Mouse (Mus musculus) ES-Bruce4 (cell line): ENCODE data around the gene Mark3. TPM values are rescaled to one million over a fixed set of nuclear protein-coding genes. Genes with fewer than 3 reads are reported as not detected.
A peak's percentile ranks its signal among the peaks of the same experiment; 100 is the strongest.

Source experiments
- H3K27ac ChIP-seq: 2 replicates; pipeline ENCODE4 v1.5.1; 2012; ENCODE audit warnings: low read length, inconsistent platforms; ENCODE audit not compliant: insufficient read depth
- H3K27me3 ChIP-seq: 2 replicates; pipeline ENCODE4 v1.6.1; 2012; ENCODE audit warnings: mild to moderate bottlenecking, low read length, inconsistent platforms; ENCODE audit not compliant: control insufficient read depth, poor library complexity, insufficient read depth, severe bottlenecking
- H3K36me3 ChIP-seq: 2 replicates; pipeline ENCODE4 v1.6.1; 2012; ENCODE audit warnings: inconsistent platforms, mild to moderate bottlenecking, low read length, moderate library complexity; ENCODE audit not compliant: control insufficient read depth, poor library complexity, insufficient read depth, severe bottlenecking
- H3K4me1 ChIP-seq: one replicate; pipeline ENCODE4 v1.8.1; 2011; ENCODE audit warnings: low read length; ENCODE audit not compliant: control insufficient read depth, insufficient read depth
- H3K4me3 ChIP-seq: 2 replicates; pipeline ENCODE4 v1.5.1; 2011; ENCODE audit warnings: low read depth, mild to moderate bottlenecking, low read length
- H3K9ac ChIP-seq: 2 replicates; pipeline ENCODE4 v1.6.1; 2012; ENCODE audit warnings: low read depth, mild to moderate bottlenecking, inconsistent platforms; ENCODE audit not compliant: poor library complexity, severe bottlenecking
- H3K9me3 ChIP-seq: replicated peaks from 2 replicates; pipeline ENCODE4 v1.6.1; 2012; ENCODE audit warnings: mild to moderate bottlenecking, low read length, inconsistent platforms; ENCODE audit not compliant: control insufficient read depth, poor library complexity, insufficient read depth, severe bottlenecking
- CTCF ChIP-seq: IDR thresholded peaks from one replicate; pipeline ENCODE4 v1.8.1; 2011; ENCODE audit warnings: low read depth, low read length
- EP300 ChIP-seq: IDR thresholded peaks from 2 replicates; pipeline ENCODE4 v1.6.1; 2011; ENCODE audit warnings: low read depth, low read length; ENCODE audit not compliant: insufficient read depth
- POLR2A ChIP-seq: IDR thresholded peaks from one replicate; pipeline ENCODE4 v1.8.1; 2011; ENCODE audit warnings: low read length; ENCODE audit not compliant: insufficient read depth
- polyA plus RNA-seq: library from polyadenylated mRNA; stranded (reverse); fragments of >200 nt; gene quantifications from 2 replicates; pipeline ENCODE4 v1.2.4, GENCODE M21; 2011; ENCODE audit warnings: low read depth; ENCODE audit not compliant: missing spikeins, insufficient read depth, insufficient read length

The Mark3 gene
- polyA plus RNA-seq, 1 experiment: 90.2 TPM

DNA sequence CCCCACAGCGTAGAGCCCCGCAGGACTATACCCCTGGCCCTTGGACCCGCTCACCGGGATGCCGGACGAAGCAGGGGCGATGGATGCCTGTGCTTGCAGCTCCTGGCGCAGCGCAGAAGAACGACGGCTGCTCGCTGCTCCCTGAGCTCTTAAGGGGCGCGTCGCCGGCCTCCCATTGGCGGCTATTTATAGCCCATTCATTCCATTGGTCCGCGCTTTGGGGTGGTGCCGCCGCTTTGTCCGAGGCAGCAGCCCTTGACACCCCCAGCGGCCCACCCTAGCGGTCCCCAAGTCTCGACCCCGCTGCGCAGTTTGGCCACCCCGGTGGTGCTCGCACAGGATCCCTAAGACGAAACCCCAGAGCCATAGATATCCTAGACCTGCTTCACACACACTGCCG lies 97.9 kb downstream of the Mark3 start, which contains the start of gene Ckb:
Gene Ckb, minus strand, starts transcription at position 163 of the 400 bp plus-strand sequence.
- Histone ChIP-seq H3K9ac (peak within 1 kb of the TSS; percentile 64), H3K4me3 (peak within 1 kb of the TSS; percentile 68), H3K27me3 (no peaks in the 10 kb centered on the region), H3K36me3 (no peaks in the 10 kb centered on the region), H3K27ac (no peak within 1 kb of the TSS), H3K9me3 (no peaks in the 10 kb centered on the region), H3K4me1 (peaks cover 4% of the 10 kb centered on the region)
- TF ChIP-seq POLR2A (peak; percentile 91), CTCF (no peak), EP300 (0 out of 2 replicates have a peak, but pooled peaks have one; percentile 33)

DNA sequence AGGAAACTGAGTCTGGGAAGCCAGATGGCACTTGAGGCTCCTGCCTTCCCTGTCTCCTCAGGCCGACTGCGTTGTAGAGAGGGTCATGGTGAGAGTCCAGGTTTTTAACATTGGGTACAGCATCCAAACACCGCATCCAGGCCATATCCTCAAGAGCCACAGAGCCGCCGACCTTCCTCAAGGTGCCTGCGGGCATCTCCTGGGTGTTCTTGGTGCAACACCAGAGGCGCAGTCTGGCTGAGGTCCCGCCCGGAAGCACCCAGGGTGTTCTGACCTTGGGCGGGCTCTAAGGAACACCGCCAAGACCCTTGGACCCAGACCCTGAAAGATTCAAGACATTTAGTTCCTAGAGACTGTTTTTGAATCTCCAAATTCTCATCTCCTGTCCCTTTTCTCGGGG lies 98.3 kb downstream of the Mark3 start:
- Histone ChIP-seq H3K27ac (no peak overlapping the region), H3K9me3 (no peaks in the 10 kb centered on the region), H3K36me3 (no peaks in the 10 kb centered on the region), H3K4me1 (peaks cover 6% of the 10 kb centered on the region), H3K27me3 (no peaks in the 10 kb centered on the region), H3K9ac (no peak overlapping the region), H3K4me3 (peak overlapping the region; percentile 54)
- TF ChIP-seq CTCF (no peak), EP300 (no peak), POLR2A (no peak)

DNA sequence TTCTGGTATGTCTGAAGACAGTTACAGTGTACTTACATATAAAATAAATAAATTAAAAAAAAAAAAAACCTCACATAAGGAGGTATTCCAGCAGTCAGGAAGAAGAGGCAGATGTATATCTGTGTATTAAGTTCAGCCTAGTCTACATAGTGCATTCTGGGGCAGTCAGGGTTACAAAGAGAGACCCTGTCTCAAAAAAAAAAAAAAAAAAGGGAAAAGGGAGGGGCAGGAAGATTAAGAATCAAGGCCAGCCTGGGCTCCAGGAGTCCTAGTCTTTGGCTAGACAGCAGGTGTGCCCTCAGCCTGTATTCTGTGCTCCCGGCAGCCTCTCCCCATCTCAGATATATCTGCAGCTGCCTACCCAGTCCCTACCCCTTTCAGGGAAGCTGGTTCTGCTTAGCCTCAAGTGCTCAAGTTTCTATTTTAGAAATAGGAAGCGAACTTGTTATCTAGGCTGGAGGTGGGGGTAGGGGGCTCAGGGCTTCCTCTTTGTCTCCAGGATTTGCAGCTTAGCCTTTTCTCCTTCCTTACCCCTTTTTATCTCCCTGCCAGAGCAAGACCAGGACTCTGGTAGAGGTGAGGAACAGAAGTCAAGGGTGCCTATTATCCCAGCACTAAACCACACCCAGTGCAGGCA lies 100.6 kb downstream of the Mark3 start:
- no peak overlapping the region for H3K4me3 ChIP-seq
- no peaks in the 10 kb centered on the region for H3K27me3 ChIP-seq
- H3K9ac ChIP-seq: no peak overlapping the region
- TF ChIP-seq POLR2A: no peak
- TF ChIP-seq EP300: no peak
- no peak for TF ChIP-seq CTCF
- H3K9me3 ChIP-seq: no peaks in the 10 kb centered on the region
- H3K27ac ChIP-seq: no peak overlapping the region
- H3K4me1 ChIP-seq: peaks cover 4% of the 10 kb centered on the region
- H3K36me3 ChIP-seq: no peaks in the 10 kb centered on the region

DNA sequence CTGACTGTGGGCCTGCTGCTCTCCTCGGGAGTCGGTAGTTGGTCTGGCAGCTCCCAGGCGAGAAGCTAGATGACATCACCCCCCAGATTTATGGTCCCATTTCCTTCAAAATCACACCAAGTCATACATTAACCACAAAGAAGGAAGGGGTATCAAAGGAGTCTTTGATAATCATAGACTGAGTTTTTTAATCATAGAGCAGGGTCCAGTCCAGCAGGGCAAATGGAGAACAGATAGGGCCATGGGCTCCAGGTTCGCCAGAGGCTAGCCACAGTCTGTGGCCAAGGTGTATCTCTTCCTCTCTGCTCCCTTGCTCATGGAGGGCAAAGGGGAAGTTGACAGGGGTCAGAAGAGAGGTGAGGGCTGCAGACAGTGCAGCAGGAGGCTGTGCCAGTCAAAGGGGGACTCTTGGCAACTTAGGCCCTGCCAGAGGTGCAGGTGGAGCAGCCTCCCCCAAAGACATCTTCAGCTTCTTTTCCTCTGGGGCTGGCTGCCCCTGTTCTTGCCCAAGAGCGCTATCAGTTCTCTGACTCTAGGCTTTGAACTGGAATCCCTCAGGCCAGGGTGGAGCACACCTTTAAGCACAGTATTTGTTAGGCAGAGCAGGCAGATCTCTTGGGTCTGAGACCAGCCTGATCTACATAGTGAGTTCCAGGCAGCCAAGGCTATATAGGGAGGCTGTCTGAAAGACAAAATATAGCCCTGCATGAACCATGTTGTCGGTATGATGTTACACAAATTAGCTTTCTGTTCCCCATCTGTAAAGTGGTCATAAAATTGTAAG lies 101.7 kb downstream of the Mark3 start:
- no peak overlapping the region for H3K4me3 ChIP-seq
- H3K9me3 ChIP-seq: no peaks in the 10 kb centered on the region
- TF ChIP-seq CTCF (no peak), POLR2A (no peak), EP300 (no peak)
- no peaks in the 10 kb centered on the region for H3K36me3 ChIP-seq
- no peaks in the 10 kb centered on the region for H3K27me3 ChIP-seq
- H3K9ac ChIP-seq: no peak overlapping the region
- H3K4me1 ChIP-seq: peaks cover 4% of the 10 kb centered on the region
- H3K27ac ChIP-seq: no peak overlapping the region

DNA sequence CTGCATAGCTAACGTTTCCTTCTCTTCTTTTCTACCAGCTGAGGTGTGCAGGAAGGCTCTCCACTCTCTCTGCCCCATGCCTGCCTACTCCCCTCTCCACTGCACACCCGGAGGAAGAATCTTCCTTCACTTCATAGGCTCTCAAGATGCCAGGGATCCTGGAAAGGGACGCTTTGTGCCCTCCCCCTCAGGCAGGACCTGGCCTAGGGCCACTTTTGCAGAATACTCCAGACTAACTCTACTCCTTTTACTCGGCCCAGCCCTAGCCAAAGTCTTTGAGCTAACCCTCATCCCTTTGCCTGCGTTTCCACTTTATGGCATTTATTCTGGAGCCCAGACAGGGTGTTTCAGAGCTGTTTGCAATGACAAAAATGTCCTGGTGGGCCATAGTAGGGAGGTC lies 103.1 kb downstream of the Mark3 start:
- H3K4me3 ChIP-seq: peak overlapping the region; percentile 90
- TF ChIP-seq POLR2A (no peak), EP300 (no peak), CTCF (no peak)
- no peaks in the 10 kb centered on the region for H3K27me3 ChIP-seq
- H3K9me3 ChIP-seq: no peaks in the 10 kb centered on the region
- peak overlapping the region; percentile 64 for H3K9ac ChIP-seq
- H3K36me3 ChIP-seq: no peaks in the 10 kb centered on the region
- peaks cover 4% of the 10 kb centered on the region for H3K4me1 ChIP-seq
- peak overlapping the region; percentile 51 for H3K27ac ChIP-seq

DNA sequence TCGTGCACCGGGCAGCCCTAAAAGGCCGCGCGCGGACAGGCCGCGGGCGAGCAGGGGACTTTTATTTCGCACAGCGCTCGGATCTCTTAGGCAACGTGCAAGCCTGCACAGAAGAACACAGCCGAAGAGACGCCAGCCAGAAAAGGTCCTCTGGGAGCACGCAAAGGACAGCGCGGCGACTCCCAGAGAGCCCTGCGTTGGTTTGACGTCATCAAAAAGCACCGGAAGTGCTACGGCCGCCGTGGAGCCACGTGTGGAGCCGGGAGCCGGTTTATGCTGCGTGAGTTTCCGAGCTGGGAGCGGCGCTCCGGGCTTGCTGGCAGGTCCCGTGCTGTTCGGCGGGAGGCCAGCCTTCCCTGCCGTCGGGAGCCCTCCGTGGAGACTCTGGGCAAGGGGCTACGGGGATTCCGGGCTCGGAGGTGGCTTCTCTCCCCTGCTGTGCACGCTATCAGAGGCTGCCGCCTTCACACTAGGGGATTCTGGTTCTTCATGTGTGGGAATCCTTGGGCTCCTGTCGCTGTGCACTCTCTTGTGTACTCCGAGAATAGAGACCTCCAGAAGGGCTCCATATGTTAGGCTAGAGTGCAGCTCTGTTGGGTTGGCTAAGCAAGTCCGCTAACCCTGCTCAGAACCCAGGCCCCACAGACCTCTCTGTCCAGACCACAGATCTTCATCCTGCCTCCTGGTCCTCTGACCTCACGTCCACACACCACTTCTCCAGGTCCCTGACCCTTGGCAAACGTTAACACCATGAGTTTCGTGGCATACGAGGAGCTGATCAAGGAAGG lies 103.8 kb downstream of the Mark3 start, which contains the start of gene Trmt61a:
Gene Trmt61a, plus strand, starts transcription at position 224 of the 788 bp plus-strand sequence.
- Histone ChIP-seq H3K4me1 (peaks cover 4% of the 10 kb centered on the region), H3K9me3 (no peaks in the 10 kb centered on the region)

More for the DNA sequence above, 103.8 kb downstream of the Mark3 start, which contains the start of gene Trmt61a:
- H3K36me3 ChIP-seq: no peaks in the 10 kb centered on the region
- H3K27ac ChIP-seq: peak within 1 kb of the TSS; percentile 51
- H3K27me3 ChIP-seq: no peaks in the 10 kb centered on the region
- no peak for TF ChIP-seq CTCF
- TF ChIP-seq EP300: no peak
- TF ChIP-seq POLR2A: peak; percentile 46
- H3K4me3 ChIP-seq: peak within 1 kb of the TSS; percentile 90
- H3K9ac ChIP-seq: peak within 1 kb of the TSS; percentile 64
